Mouse (Mus musculus) heart, postnatal 0 days (tissue): ENCODE measurements around the gene Grhl3.

Experiments
- CTCF ChIP-seq: IDR thresholded peaks from 2 replicates; pipeline ENCODE4 v1.5.1; 2016; ENCODE audit warnings: antibody characterized with exemption, control low read depth, low read depth
- EP300 ChIP-seq: IDR thresholded peaks from 2 replicates; pipeline ENCODE4 v1.6.1; 2016; ENCODE audit warnings: antibody characterized with exemption, low read depth

- no peak for TF ChIP-seq CTCF
- TF ChIP-seq EP300 = no peak
These were observed 3.0 kb downstream of the Grhl3 start for GRCm38 (mm10) chr4:135570152-135571036.
